Mouse (Mus musculus) lung, adult 2 months (tissue): ENCODE measurements around the gene Hnrnpa1.
"Not testable (repeated sequence)": the region's sequence is repeated elsewhere in the genome, so short reads cannot be mapped to it uniquely, and the experiment has no call there.

ENCODE experiments used
- CTCF ChIP-seq: fragments of 200-500 bp; IDR thresholded peaks from 2 replicates; pipeline ENCODE4 v1.5.1; 2011; ENCODE audit warnings: mild to moderate bottlenecking, low read length, control low read depth; ENCODE audit not compliant: insufficient read depth
- POLR2A ChIP-seq: fragments of 200-500 bp; IDR thresholded peaks from 2 replicates; pipeline ENCODE4 v1.6.1; 2011; ENCODE audit warnings: low read depth, mild to moderate bottlenecking, control low read depth, low read length, borderline replicate concordance; ENCODE audit errors: extremely low read depth

DNA sequence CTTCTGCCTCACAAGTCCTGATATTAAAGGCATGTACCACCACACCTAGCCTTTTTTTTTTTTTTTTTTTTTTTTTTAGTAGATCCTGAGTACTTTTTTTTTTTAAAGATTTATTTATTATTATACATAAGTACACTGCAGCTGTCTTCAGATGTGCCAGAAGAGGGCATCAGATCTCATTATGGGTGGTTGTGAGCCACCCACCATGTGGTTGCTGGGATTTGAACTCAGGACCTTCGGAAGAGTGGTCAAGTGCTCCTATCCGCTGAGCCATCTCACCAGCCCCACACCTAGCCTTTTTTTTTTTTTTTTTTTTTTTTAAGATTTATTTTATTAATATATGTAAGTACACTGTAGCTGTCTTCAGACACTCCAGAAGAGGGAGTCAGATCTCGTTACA is 35.7 kb downstream of the Hnrnpa1 start:
- TF ChIP-seq CTCF, POLR2A: not testable (repeated sequence)
